Mouse (Mus musculus) midbrain, embryonic 14.5 days (tissue): ENCODE data around the gene Igsf9b. TPM values are rescaled to one million over a fixed set of nuclear protein-coding genes. Genes with fewer than 3 reads are reported as not detected.

Experiments
- ATAC-seq: fragments of 200-750 bp; cut with Nextera tagmentation; 2 replicates; pipeline ENCODE4 v1.8.0; 2017; ENCODE audit warnings: moderate number of reproducible peaks, moderate library complexity; ENCODE audit not compliant: low FRiP score, low TSS enrichment
- DNase-seq: peaks from one replicate; pipeline ENCODE4 v3.0.0-alpha.2; 2015
- H3K27ac ChIP-seq: fragments of 300-500 bp; sonication (generic); replicated peaks from 2 replicates; pipeline ENCODE4 v1.5.1; 2014; ENCODE audit warnings: mild to moderate bottlenecking, low read depth, low read length, moderate library complexity
- H3K27me3 ChIP-seq: fragments of 300-500 bp; sonication (generic); 2 replicates; pipeline ENCODE4 v1.6.1; 2014; ENCODE audit warnings: low read length, control low read depth, mixed read lengths; ENCODE audit not compliant: control insufficient read depth, insufficient read depth
- H3K36me3 ChIP-seq: fragments of 300-500 bp; sonication (generic); 2 replicates; pipeline ENCODE4 v1.6.1; 2014; ENCODE audit warnings: low read length, control low read depth; ENCODE audit not compliant: control insufficient read depth, insufficient read depth
- H3K4me1 ChIP-seq: fragments of 300-500 bp; sonication (generic); 2 replicates; pipeline ENCODE4 v1.6.1; 2014; ENCODE audit warnings: mild to moderate bottlenecking, antibody characterized with exemption, low read length, control low read depth; ENCODE audit not compliant: control insufficient read depth, insufficient read depth
- H3K4me2 ChIP-seq: fragments of 300-500 bp; sonication (generic); 2 replicates; pipeline ENCODE4 v1.6.1; 2014; ENCODE audit warnings: mild to moderate bottlenecking, low read length, moderate library complexity
- H3K4me3 ChIP-seq: fragments of 300-500 bp; sonication (generic); replicated peaks from 2 replicates; pipeline ENCODE4 v1.5.1; 2014; ENCODE audit warnings: low read depth, low read length
- H3K9ac ChIP-seq: fragments of 300-500 bp; sonication (generic); replicated peaks from 2 replicates; pipeline ENCODE4 v1.6.1; 2014; ENCODE audit warnings: mild to moderate bottlenecking, low read length, moderate library complexity
- H3K9me3 ChIP-seq: fragments of 300-500 bp; sonication (generic); 2 replicates; pipeline ENCODE4 v1.6.1; 2016; ENCODE audit warnings: low read length, control low read depth, mixed read lengths; ENCODE audit not compliant: control insufficient read depth
- WGBS: fragments of 180-500 bp; shearing (Covaris S2); extraction: QIAGEN DNeasy Blood & Tissue Kit; methylation state at CpG from one replicate; pipeline ENCODE4 v1.1.7; 2014; 5-methylcytosine and 5-hydroxymethylcytosine counted together
- polyA plus RNA-seq: library from polyadenylated mRNA; unstranded; fragments of >200 nt; fragmentation: Nextera tagmentation; extraction: Ambion mirVana; gene quantifications from 2 replicates; pipeline ENCODE4 v1.2.1, GENCODE M21; 2014

Gene Igsf9b
- polyA plus RNA-seq, result 12.0 and 15.2 TPM in 2 replicates

GRCm38 (mm10) chr9:27298411-27299285 is at the start of gene Igsf9b:
TSS of gene Igsf9b (plus strand) at chr9:27299204.
- Histone ChIP-seq H3K9me3 (no peaks in the 10 kb centered on the region), H3K9ac (peak within 1 kb of the TSS; percentile 59), H3K27ac (peak within 1 kb of the TSS; percentile 84), H3K4me2 (peak within 1 kb of the TSS; percentile 95), H3K4me3 (peak within 1 kb of the TSS; percentile 67), H3K36me3 (no peaks in the 10 kb centered on the region), H3K27me3 (no peaks in the 10 kb centered on the region), H3K4me1 (peaks cover 28% of the 10 kb centered on the region)
- DNase-seq (peak; percentile 98), ATAC-seq (peak; percentile 99)
- WGBS, result under 1% methylated on average over 40 of the region's 40 CpGs

DNA sequence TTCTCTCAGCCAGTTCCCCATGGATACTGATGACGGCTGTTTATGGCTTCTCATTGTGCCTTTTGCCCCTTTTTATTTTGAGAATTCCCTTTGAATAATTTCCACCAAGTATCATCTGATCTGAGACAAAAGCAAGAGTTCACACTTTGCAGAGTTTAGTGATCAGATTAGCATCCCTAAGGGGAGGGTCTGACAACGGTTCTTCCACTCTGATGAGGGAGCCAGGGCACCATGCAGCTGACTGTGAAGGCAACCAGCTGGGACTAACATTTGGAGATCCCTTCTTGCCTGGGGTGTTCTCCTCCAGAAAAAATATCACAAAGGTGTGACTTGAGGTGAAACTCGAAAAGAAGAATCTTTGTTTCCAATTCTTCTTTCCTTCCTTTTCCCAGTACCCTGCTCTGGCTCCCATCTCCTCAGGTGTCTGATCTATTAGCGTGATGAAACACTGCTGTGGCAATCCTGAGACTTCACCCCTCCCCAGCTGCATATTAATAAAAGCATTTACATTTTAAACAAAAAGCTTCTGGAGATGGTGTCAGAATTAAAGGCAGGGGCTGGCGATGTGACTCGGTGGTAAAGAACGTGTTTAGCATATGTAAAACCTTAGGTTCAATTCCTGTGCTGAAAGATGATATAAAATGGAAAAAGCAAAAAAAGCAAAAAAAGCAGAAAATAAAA is 46.8 kb upstream of the Igsf9b start:
- ATAC-seq (no peak), DNase-seq (peak; percentile 30)
- 49% methylated on average over 7 of the region's 7 CpGs for WGBS
- H3K9me3 ChIP-seq, result no peaks in the 10 kb centered on the region
- no peaks in the 10 kb centered on the region for H3K36me3 ChIP-seq
- H3K27ac ChIP-seq, result no peak overlapping the region
- H3K4me2 ChIP-seq, result no peak overlapping the region
- no peak overlapping the region for H3K9ac ChIP-seq
- H3K4me3 ChIP-seq, result no peak overlapping the region
- no peaks in the 10 kb centered on the region for H3K4me1 ChIP-seq
- H3K27me3 ChIP-seq, result no peaks in the 10 kb centered on the region

DNA sequence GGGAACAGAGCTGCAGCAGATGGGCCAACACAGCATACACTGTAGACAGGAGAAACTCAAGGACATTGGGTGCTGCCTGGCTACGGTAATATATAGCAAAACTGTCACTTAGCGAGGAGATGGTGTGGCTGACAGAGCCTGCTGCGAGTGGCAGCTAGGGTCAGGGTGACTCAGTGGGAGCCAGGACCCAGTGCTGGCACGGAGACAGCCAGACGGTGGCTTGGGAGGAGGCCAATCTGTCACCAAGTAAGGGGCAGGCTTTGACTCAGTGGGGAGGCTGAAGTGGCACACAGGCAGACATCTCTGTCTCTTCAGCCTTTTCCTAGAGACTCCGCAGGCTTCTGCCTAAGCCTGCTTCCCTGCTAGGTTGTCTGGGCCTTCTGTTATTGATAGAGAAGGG is 42.5 kb upstream of the Igsf9b start:
- Histone ChIP-seq H3K27ac (no peak overlapping the region), H3K9me3 (no peaks in the 10 kb centered on the region), H3K9ac (no peak overlapping the region), H3K4me3 (no peak overlapping the region), H3K36me3 (no peaks in the 10 kb centered on the region), H3K4me2 (no peak overlapping the region), H3K4me1 (no peaks in the 10 kb centered on the region), H3K27me3 (no peaks in the 10 kb centered on the region)
- no peak for DNase-seq
- WGBS, result 64% methylated on average over 6 of the region's 6 CpGs
- ATAC-seq, result no peak

- Histone ChIP-seq H3K27me3 (no peaks in the 10 kb centered on the region), H3K9ac (no peak overlapping the region), H3K36me3 (no peaks in the 10 kb centered on the region), H3K4me2 (no peak overlapping the region), H3K4me1 (no peaks in the 10 kb centered on the region), H3K9me3 (no peaks in the 10 kb centered on the region), H3K4me3 (no peak overlapping the region), H3K27ac (no peak overlapping the region)
- DNase-seq (no peak), ATAC-seq (no peak)
- 79% methylated on average over 3 of the region's 3 CpGs for WGBS
These were observed 38.5 kb upstream of the Igsf9b start for GRCm38 (mm10) chr9:27260378-27260947.

DNA sequence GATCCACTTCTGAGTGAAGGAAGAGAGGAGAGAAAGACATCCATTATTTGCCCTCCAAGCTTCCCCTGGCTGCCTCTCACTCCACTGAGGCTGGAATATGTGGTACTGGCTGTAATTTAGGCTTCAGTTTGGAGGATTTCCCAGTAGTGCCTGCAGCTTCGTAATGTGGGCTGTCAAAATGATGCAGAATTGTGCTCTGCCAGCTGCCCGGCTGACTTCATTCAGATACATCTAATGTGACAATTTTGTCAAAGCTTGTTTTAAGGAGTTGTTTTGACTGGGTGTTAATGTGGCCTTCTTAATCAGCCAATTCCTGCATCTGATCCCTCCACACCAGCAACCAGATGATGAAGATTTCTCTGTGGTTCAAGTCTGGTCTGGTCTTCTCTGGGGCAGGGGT is 37.1 kb upstream of the Igsf9b start:
- Histone ChIP-seq H3K4me1 (no peaks in the 10 kb centered on the region), H3K27ac (no peak overlapping the region), H3K4me2 (no peak overlapping the region), H3K27me3 (no peaks in the 10 kb centered on the region), H3K9me3 (no peaks in the 10 kb centered on the region), H3K36me3 (no peaks in the 10 kb centered on the region), H3K4me3 (no peak overlapping the region), H3K9ac (no peak overlapping the region)
- no peak for ATAC-seq
- DNase-seq, result no peak
- WGBS, result 78% methylated on average over 2 of the region's 2 CpGs

- ATAC-seq (no peak), DNase-seq (no peak)
- Histone ChIP-seq H3K4me2 (no peak overlapping the region), H3K9me3 (no peaks in the 10 kb centered on the region), H3K27ac (no peak overlapping the region), H3K27me3 (no peaks in the 10 kb centered on the region), H3K36me3 (no peaks in the 10 kb centered on the region), H3K9ac (no peak overlapping the region), H3K4me3 (no peak overlapping the region), H3K4me1 (no peaks in the 10 kb centered on the region)
- WGBS, result 48% methylated on average over 3 of the region's 3 CpGs
These were observed 34.0 kb upstream of the Igsf9b start for GRCm38 (mm10) chr9:27265009-27265408.

DNA sequence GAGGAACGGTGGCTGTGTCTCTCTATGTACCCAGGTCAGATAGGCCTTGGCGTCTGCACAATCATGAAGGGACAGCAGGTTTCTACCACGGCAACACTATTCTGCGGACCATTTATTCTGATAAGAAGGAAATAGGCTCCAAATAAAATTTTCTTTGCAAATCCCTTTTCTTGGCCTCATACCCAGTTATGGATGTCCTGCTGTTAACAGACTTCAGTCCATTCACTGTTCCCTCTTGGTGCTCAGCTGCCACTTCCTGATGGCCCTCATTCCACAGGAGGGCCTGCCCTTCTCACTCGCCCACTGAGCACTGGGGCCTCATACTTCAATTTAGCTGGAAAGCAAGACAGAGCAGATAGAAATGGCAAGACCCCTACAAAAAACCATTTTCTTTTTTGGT is 31.1 kb upstream of the Igsf9b start:
- Histone ChIP-seq H3K27me3 (no peaks in the 10 kb centered on the region), H3K9me3 (no peaks in the 10 kb centered on the region), H3K27ac (no peak overlapping the region), H3K4me2 (no peak overlapping the region), H3K36me3 (no peaks in the 10 kb centered on the region), H3K4me3 (no peak overlapping the region), H3K9ac (no peak overlapping the region), H3K4me1 (no peaks in the 10 kb centered on the region)
- 89% methylated on average over 5 of the region's 5 CpGs for WGBS
- no peak for DNase-seq
- ATAC-seq, result no peak

DNA sequence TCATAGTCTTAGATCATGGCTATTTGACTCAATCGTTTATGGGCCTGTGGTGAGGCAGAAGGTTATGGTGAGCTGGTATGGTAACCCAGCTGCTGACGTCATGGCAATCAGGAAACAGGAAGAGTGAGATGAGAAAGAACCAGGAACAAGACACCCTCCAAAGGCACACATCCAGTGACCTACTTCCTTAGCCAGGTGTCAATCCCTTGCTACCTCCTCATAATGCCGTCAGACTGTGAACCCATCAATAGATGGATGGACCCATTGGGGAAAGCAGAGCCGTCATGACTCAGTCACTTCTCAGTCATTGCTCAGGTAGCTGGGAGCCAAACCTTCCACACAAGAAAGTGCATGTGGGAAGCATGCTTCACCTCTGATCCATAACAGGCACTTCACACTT is 30.5 kb upstream of the Igsf9b start:
- Histone ChIP-seq H3K36me3 (no peaks in the 10 kb centered on the region), H3K9me3 (no peaks in the 10 kb centered on the region), H3K4me3 (no peak overlapping the region), H3K9ac (no peak overlapping the region), H3K4me1 (no peaks in the 10 kb centered on the region), H3K4me2 (no peak overlapping the region), H3K27me3 (no peaks in the 10 kb centered on the region), H3K27ac (no peak overlapping the region)
- WGBS, result 93% methylated on average over 4 of the region's 4 CpGs
- no peak for ATAC-seq
- DNase-seq, result no peak
